Mouse (Mus musculus): Measurements from ENCODE around the gene Kdm8. TPM values are rescaled to one million over a fixed set of nuclear protein-coding genes. Genes with fewer than 3 reads are reported as not detected.
A peak's percentile ranks its signal among the peaks of the same experiment; 100 is the strongest.

Kdm8 gene
- polyA plus RNA-seq, 2 experiments, result 4.7 to 6.1 TPM

DNA sequence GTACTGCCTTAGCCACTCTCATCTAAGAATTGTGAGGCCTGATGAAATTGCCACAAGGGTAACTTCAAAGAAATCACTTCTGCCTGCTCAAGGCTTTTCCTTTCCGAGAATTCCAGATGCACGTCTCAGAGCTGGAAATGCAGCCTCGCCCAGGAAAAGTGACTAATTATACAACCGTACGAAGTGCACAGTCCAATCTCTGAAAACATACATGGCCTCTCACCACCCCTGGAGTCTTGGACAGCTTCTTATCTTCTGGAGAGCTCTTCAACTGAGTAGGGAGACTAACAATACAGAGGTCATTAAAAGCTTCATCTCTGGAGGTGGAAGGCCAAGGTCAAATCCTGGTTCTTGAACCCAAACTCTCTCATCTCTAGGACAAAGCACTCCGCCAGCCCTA, 48.1 kb downstream of the Kdm8 start:
- Histone ChIP-seq H3K27me3 (ENCODE audit: control insufficient read depth, insufficient read depth, low read length) (no peaks in the 10 kb centered on the region), H3K4me1 (replicated peaks; ENCODE audit: control insufficient read depth in 2 of 2, insufficient read depth in 2 of 2, low read length in 1 of 2) (peaks cover 29 to 44% of the 10 kb centered on the region in 2 experiments), H3K9ac (replicated peaks) (no peak overlapping the region; the same call in 1 of the 2 replicates), H3K4me3 (ENCODE audit: insufficient read depth in 1 of 2, low read depth in 2 of 2, low read length in 2 of 2) (no peak overlapping the region), H3K36me3 (replicated peaks; ENCODE audit: control insufficient read depth, insufficient read depth, low read depth) (no peaks in the 10 kb centered on the region), H3K4me2 (ENCODE audit: low read depth) (no peak overlapping the region), H3K27ac (no peak overlapping the region; the same call in 1 of the 2 replicates), H3K9me3 (ENCODE audit: control insufficient read depth, low read length) (no peaks in the 10 kb centered on the region)
- no peak for DNase-seq (ENCODE audit: low read depth in 3 of 3, low spot score in 3 of 3)
- no peak for TF ChIP-seq CTCF (IDR thresholded peaks at IDR 0.05; ENCODE audit: low read depth)
- TF ChIP-seq EP300 (IDR thresholded peaks at IDR 0.05; ENCODE audit: low read depth), result no peak
- no peak for ATAC-seq (ENCODE audit: insufficient read depth)
- WGBS (ENCODE audit: insufficient replicate concordance), result 62% methylated on average over 6 of the region's 6 CpGs

DNA sequence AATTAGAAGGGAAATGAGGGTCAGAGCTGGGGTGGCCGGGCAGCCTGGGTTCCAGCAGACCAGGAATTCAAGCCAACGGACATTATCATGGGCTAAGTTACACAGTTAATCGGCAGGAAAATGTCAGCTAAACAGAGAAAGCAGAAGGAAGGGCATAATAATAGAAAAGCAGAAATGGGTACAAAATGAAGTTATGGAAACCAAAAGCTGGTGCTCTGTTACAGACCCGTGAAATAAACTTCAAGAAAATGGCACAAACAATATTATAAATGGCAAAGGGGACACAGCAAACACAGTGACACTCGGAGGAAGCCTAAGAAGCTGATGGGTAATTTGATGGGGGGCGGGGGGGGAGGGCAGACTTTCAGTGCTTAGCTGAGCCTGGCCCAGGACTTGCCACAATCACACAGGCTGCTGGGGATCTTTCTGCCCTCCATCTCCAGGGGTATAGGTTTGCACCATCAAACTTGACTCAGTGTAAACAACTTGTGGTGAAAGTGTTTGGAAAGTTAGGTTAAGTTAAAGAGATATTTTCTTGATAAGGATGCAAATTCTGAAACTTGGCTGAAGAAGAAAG, 51.5 kb downstream of the Kdm8 start:
- Histone ChIP-seq H3K9ac (replicated peaks) (no peak overlapping the region), H3K4me2 (ENCODE audit: low read depth) (no peak overlapping the region), H3K27me3 (ENCODE audit: control insufficient read depth, insufficient read depth, low read length) (no peaks in the 10 kb centered on the region), H3K36me3 (replicated peaks; ENCODE audit: control insufficient read depth, insufficient read depth, low read depth) (no peaks in the 10 kb centered on the region), H3K9me3 (ENCODE audit: control insufficient read depth, low read length) (no peaks in the 10 kb centered on the region), H3K4me3 (ENCODE audit: insufficient read depth in 1 of 2, low read depth in 2 of 2, low read length in 2 of 2) (no peak overlapping the region), H3K27ac (no peak overlapping the region), H3K4me1 (replicated peaks; ENCODE audit: control insufficient read depth in 2 of 2, insufficient read depth in 2 of 2, low read length in 1 of 2) (peaks cover 14 to 29% of the 10 kb centered on the region in 2 experiments)
- DNase-seq (ENCODE audit: low read depth in 3 of 3, low spot score in 3 of 3) (no peak), ATAC-seq (ENCODE audit: insufficient read depth) (no peak)
- no peak for TF ChIP-seq EP300 (IDR thresholded peaks at IDR 0.05; ENCODE audit: low read depth)
- no peak for TF ChIP-seq CTCF (IDR thresholded peaks at IDR 0.05; ENCODE audit: low read depth)
- 24% methylated on average over 6 of the region's 6 CpGs for WGBS (ENCODE audit: insufficient replicate concordance)

DNA sequence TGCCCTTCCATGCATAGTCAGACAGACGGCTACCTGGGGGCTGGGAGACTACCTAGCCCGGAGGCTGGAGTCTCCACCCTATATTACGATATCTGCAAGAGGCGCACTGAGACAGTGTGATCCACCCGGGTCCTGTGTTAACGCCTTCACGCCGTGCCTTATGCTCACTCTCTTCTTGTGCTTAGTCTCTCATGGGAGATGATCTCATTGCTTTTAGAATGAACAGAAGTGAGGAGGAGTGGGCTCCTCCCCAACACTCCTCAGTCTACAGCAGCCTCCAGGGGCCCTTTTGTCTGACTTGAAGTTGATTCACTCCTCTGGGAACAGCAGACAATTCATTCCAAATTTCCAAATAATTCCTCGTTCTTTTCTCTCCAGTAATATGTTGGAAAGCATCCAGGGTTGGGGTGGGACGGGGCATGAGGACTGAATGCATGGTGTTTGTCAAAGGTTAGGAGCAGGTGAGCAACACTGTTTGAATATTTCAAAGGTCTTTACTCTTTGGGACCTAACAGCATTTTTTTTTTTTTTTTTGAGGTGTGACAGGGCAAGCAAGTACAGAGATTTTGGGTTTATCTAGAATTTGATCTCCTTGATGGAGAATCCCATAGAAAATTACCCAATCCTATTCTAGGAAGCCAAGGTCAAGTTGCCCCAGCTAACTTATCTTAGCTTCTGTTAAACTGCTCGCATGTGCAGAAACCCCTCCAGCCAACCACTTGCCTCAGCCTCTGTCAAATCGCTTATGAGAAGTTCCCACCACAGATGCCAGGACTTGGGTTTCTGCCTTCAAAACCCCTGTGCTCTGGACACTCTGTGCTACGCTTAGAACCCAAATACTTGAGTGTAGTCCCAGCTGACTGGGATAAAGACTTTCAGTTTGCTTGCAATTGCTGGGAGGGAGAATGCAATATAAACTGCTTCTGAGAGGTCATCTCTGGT, 55.7 kb downstream of the Kdm8 start:
- 38% methylated on average over 13 of the region's 13 CpGs for WGBS (ENCODE audit: insufficient replicate concordance)
- Histone ChIP-seq H3K9ac (replicated peaks) (no peak overlapping the region), H3K4me3 (ENCODE audit: insufficient read depth in 1 of 2, low read depth in 2 of 2, low read length in 2 of 2) (no peak overlapping the region), H3K9me3 (ENCODE audit: control insufficient read depth, low read length) (no peaks in the 10 kb centered on the region), H3K4me1 (replicated peaks; ENCODE audit: control insufficient read depth in 2 of 2, insufficient read depth in 2 of 2, low read length in 1 of 2) (peaks cover 9 to 27% of the 10 kb centered on the region in 2 experiments), H3K4me2 (ENCODE audit: low read depth) (no peak overlapping the region), H3K36me3 (replicated peaks; ENCODE audit: control insufficient read depth, insufficient read depth, low read depth) (no peaks in the 10 kb centered on the region), H3K27ac (no peak overlapping the region), H3K27me3 (ENCODE audit: control insufficient read depth, insufficient read depth, low read length) (no peaks in the 10 kb centered on the region)
- DNase-seq (ENCODE audit: low read depth in 3 of 3, low spot score in 3 of 3), result no peak
- TF ChIP-seq CTCF (IDR thresholded peaks at IDR 0.05; ENCODE audit: low read depth) (no peak), EP300 (IDR thresholded peaks at IDR 0.05; ENCODE audit: low read depth) (no peak)
- ATAC-seq (ENCODE audit: insufficient read depth), result peak; percentile 73

DNA sequence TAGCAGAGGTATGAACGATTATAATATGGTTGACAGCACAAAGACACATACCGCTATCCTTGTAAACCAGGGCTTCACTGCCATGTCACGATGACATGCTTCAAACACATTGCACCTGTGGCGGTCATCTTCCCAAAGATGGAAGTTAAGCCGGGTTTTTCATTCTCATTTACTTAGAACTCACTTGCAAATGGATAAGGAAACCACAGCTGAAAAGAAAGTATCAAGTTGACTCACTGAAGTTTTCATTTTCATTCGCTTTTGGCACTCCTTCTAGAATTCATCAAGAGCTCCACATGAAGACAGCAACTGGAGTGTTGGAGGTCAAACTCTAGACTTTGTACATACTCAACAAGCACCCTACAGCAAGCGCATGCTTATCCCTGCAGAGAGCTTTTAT, 56.4 kb downstream of the Kdm8 start:
- no peak overlapping the region for H3K27ac ChIP-seq
- no peaks in the 10 kb centered on the region for H3K9me3 ChIP-seq (ENCODE audit: control insufficient read depth, low read length)
- WGBS (ENCODE audit: insufficient replicate concordance), result 72% methylated on average over 7 of the region's 7 CpGs
- H3K4me3 ChIP-seq (ENCODE audit: insufficient read depth in 1 of 2, low read depth in 2 of 2, low read length in 2 of 2), result no peak overlapping the region
- H3K36me3 ChIP-seq (replicated peaks; ENCODE audit: control insufficient read depth, insufficient read depth, low read depth), result no peaks in the 10 kb centered on the region
- no peaks in the 10 kb centered on the region for H3K27me3 ChIP-seq (ENCODE audit: control insufficient read depth, insufficient read depth, low read length)
- peaks cover 9 to 27% of the 10 kb centered on the region in 2 experiments for H3K4me1 ChIP-seq (replicated peaks; ENCODE audit: control insufficient read depth in 2 of 2, insufficient read depth in 2 of 2, low read length in 1 of 2)
- ATAC-seq (ENCODE audit: insufficient read depth), result no peak
- TF ChIP-seq CTCF (IDR thresholded peaks at IDR 0.05; ENCODE audit: low read depth), result no peak
- TF ChIP-seq EP300 (IDR thresholded peaks at IDR 0.05; ENCODE audit: low read depth), result no peak
- no peak overlapping the region for H3K9ac ChIP-seq (replicated peaks)
- no peak overlapping the region for H3K4me2 ChIP-seq (ENCODE audit: low read depth)
- DNase-seq (ENCODE audit: low read depth in 3 of 3, low spot score in 3 of 3), result no peak

Data from liver, embryonic 14.5 days (tissue).